Mouse (Mus musculus): Measurements from ENCODE around the gene Fhdc1. TPM values are rescaled to one million over a fixed set of nuclear protein-coding genes. Genes with fewer than 3 reads are reported as not detected.

Gene Fhdc1
- 11.1 and 13.6 TPM in 2 replicates for polyA plus RNA-seq (2015; fragmentation: Nextera tagmentation; extraction: Ambion mirVana)

- under 1% methylated on average over 81 of the region's 82 CpGs for WGBS
- Histone ChIP-seq H3K9ac (peak within 1 kb of the TSS; percentile 47), H3K9me3 (no peaks in the 10 kb centered on the region), H3K4me3 (replicated peaks) (peak within 1 kb of the TSS; percentile 59), H3K4me2 (peak within 1 kb of the TSS; percentile 92), H3K4me1 (peaks cover 19% of the 10 kb centered on the region; the same call in 1 of the 2 replicates), H3K36me3 (no peaks in the 10 kb centered on the region), H3K27ac (peak within 1 kb of the TSS; percentile 84), H3K27me3 (replicated peaks) (peaks cover 2% of the 10 kb centered on the region; the same call in 1 of the 2 replicates)
- ATAC-seq (ENCODE audit: insufficient read depth, low FRiP score, low read depth): peak; percentile 82
Measured at GRCm38 (mm10) chr3:84480006-84480897, at the start of gene Fhdc1. Gene Fhdc1, minus strand, starts transcription at chr3:84480429.

DNA sequence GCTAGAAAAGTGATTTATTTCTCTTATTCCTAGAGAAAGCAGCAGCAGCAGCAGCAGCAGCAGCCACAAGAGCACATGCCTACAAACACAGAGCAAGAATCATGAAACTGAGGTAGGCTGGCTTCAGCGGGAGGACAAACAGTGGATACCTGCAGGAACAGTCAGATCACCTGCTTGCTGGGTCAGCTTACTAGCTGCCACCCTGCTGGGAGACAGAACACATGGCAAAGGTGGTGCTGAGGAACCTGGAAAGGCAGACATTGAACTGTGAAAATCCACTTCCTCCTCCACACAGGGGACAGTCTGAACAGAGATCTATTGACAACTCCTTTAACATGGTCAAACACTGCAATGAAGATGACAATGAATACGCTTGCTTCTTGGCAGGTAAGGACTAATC is 48.8 kb upstream of the Fhdc1 start:
- no peak overlapping the region for H3K9ac ChIP-seq
- WGBS: 79% methylated on average over 2 of the region's 2 CpGs
- ATAC-seq (ENCODE audit: insufficient read depth, low FRiP score, low read depth): no peak
- H3K9me3 ChIP-seq: no peaks in the 10 kb centered on the region
- no peak overlapping the region for H3K4me2 ChIP-seq
- no peaks in the 10 kb centered on the region for H3K27me3 ChIP-seq (replicated peaks)
- no peak overlapping the region for H3K4me3 ChIP-seq (replicated peaks)
- 0 out of 2 replicates have a peak, but pooled peaks cover 2% of the 10 kb centered on the region for H3K4me1 ChIP-seq
- H3K27ac ChIP-seq: no peak overlapping the region
- H3K36me3 ChIP-seq: no peaks in the 10 kb centered on the region

- 85% methylated on average over 1 of the region's 1 CpGs for WGBS
- ATAC-seq (ENCODE audit: insufficient read depth, low FRiP score, low read depth): no peak
- no peak overlapping the region for H3K4me2 ChIP-seq
- H3K36me3 ChIP-seq: no peaks in the 10 kb centered on the region
- H3K4me1 ChIP-seq: 0 out of 2 replicates have a peak, but pooled peaks cover 2% of the 10 kb centered on the region
- no peak overlapping the region for H3K4me3 ChIP-seq (replicated peaks)
- H3K27ac ChIP-seq: no peak overlapping the region
- no peak overlapping the region for H3K9ac ChIP-seq
- H3K9me3 ChIP-seq: no peaks in the 10 kb centered on the region
- H3K27me3 ChIP-seq (replicated peaks): no peaks in the 10 kb centered on the region
Measured at GRCm38 (mm10) chr3:84524952-84525351, 44.7 kb upstream of the Fhdc1 start.

DNA sequence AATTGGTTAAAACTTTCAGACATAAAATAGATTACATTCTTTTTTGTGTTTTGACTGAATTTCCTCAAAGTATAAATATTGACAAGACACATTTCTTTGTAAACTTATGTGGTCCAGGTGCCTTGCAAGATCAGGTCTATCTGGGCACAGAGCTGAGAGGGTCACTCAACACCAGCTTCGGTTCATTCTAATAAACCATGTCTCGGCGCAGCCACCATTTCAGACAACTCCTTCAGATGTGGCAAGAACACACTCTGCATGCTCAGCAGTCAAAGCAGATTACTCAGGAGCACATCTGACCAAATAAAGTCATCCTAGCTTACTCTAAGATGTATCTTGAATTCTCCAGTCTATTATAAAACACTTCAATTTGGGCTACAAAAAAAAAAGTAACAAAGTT is 35.9 kb upstream of the Fhdc1 start:
- Histone ChIP-seq H3K4me2 (no peak overlapping the region), H3K9me3 (no peaks in the 10 kb centered on the region), H3K4me1 (no peaks in the 10 kb centered on the region), H3K9ac (no peak overlapping the region), H3K36me3 (no peaks in the 10 kb centered on the region), H3K27me3 (replicated peaks) (no peaks in the 10 kb centered on the region), H3K27ac (no peak overlapping the region), H3K4me3 (replicated peaks) (no peak overlapping the region)
- WGBS: 67% methylated on average over 3 of the region's 3 CpGs
- ATAC-seq (ENCODE audit: insufficient read depth, low FRiP score, low read depth): no peak

DNA sequence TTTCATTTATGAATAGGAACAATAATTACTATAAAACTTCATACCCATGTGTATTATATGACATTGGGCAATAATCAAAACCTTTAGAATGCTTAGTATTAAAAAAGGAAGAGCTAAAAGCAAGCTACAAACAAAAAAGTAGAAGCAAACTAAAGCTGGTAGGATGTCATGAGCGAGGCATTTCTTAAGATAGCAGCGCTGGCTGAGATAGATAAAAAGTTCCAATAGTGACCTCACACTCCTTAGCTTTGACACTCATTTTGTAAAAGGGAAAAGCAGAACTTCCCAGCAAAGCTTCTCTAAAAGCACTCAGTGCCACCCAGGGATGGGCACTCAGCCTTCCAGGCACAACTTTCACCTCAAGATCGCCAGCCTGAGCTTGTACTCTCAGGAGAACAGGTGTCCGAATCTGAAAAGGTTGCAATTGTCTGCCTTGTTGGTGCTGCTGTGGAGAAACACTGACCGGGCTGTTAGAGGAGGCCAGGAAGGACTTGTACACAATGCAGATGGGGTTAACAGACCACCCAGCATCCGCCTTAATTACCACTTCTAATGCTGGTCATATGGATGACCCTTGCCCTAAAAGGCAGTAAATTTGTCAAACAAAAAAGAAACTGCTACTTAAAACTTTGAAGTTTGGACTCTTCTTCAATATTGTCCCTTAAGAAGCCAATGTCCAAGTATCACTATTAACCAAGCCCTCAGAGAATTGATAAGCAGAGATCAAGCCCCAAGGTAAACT is 32.7 kb upstream of the Fhdc1 start:
- no peak overlapping the region for H3K27ac ChIP-seq
- ATAC-seq (ENCODE audit: insufficient read depth, low FRiP score, low read depth): no peak

GRCm38 (mm10) chr3:84505193-84505592 is 25.0 kb upstream of the Fhdc1 start:
- Histone ChIP-seq H3K9ac (no peak overlapping the region), H3K9me3 (no peaks in the 10 kb centered on the region), H3K4me3 (replicated peaks) (no peak overlapping the region), H3K4me2 (no peak overlapping the region), H3K27me3 (replicated peaks) (no peaks in the 10 kb centered on the region), H3K36me3 (peaks cover 4% of the 10 kb centered on the region; the same call in 1 of the 2 replicates), H3K27ac (no peak overlapping the region), H3K4me1 (peaks cover 5% of the 10 kb centered on the region; the same call in 1 of the 2 replicates)
- WGBS: 75% methylated on average over 4 of the region's 4 CpGs
- no peak for ATAC-seq (ENCODE audit: insufficient read depth, low FRiP score, low read depth)

More for the DNA sequence above, 32.7 kb upstream of the Fhdc1 start:
- 60% methylated on average over 6 of the region's 6 CpGs for WGBS
- Histone ChIP-seq H3K36me3 (no peaks in the 10 kb centered on the region), H3K9me3 (no peaks in the 10 kb centered on the region), H3K4me3 (replicated peaks) (no peak overlapping the region), H3K4me2 (no peak overlapping the region), H3K27me3 (replicated peaks) (no peaks in the 10 kb centered on the region), H3K4me1 (no peaks in the 10 kb centered on the region), H3K9ac (no peak overlapping the region)

- Histone ChIP-seq H3K27ac (no peak overlapping the region), H3K4me1 (peaks cover 5% of the 10 kb centered on the region; the same call in 1 of the 2 replicates), H3K4me3 (replicated peaks) (no peak overlapping the region), H3K9me3 (no peaks in the 10 kb centered on the region), H3K9ac (no peak overlapping the region), H3K36me3 (peaks cover 4% of the 10 kb centered on the region; the same call in 1 of the 2 replicates), H3K27me3 (replicated peaks) (no peaks in the 10 kb centered on the region), H3K4me2 (no peak overlapping the region)
- 89% methylated on average over 8 of the region's 8 CpGs for WGBS
- no peak for ATAC-seq (ENCODE audit: insufficient read depth, low FRiP score, low read depth)
Measured at GRCm38 (mm10) chr3:84504291-84504690, 24.1 kb upstream of the Fhdc1 start.

DNA sequence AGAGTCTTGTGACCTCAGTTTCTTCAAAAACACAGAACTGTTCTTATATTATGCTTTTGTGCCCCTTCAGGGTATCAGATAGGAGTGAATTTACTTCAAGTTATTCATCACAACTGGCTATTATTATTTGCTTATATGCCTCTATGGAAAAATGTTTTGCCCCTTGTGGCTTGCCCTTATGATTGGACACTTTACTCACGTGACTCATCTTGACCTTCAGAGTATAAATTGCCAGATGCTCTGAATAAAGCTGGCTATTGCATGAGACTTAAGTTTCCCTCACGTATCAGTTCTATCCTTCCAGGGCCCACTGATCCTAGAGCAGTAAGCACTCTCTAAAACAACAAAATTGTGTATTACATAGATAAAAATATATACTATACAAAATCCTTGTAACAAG is 21.9 kb upstream of the Fhdc1 start:
- Histone ChIP-seq H3K4me3 (replicated peaks) (no peak overlapping the region), H3K27ac (no peak overlapping the region), H3K4me1 (peaks cover 5% of the 10 kb centered on the region; the same call in 1 of the 2 replicates), H3K4me2 (no peak overlapping the region), H3K9ac (no peak overlapping the region), H3K36me3 (peaks cover 6% of the 10 kb centered on the region; the same call in 1 of the 2 replicates), H3K9me3 (no peaks in the 10 kb centered on the region), H3K27me3 (replicated peaks) (no peaks in the 10 kb centered on the region)
- no peak for ATAC-seq (ENCODE audit: insufficient read depth, low FRiP score, low read depth)
- WGBS: 82% methylated on average over 2 of the region's 2 CpGs

DNA sequence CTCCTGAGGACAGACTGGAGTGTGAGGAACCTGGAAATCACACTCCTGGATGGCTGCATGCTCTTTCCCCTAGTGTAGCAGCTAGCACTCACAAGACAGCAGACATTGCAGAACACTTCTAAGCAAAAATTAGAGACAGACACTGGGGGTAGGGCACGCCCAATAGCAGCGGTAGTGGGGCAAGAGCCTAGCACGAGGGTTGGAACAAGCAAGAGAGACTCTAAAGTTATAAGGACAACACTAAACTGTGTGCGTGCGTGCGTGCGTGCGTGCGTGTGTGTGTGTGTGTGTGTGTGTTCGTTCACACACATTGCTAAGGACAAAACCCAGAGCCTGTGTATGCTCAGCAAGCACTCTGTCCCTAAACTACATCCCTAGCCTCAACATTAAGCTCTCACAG is 20.3 kb upstream of the Fhdc1 start:
- Histone ChIP-seq H3K9me3 (no peaks in the 10 kb centered on the region), H3K4me1 (peaks cover 5% of the 10 kb centered on the region; the same call in 1 of the 2 replicates), H3K4me3 (replicated peaks) (no peak overlapping the region), H3K9ac (no peak overlapping the region), H3K4me2 (no peak overlapping the region), H3K27ac (no peak overlapping the region), H3K36me3 (peaks cover 8% of the 10 kb centered on the region; the same call in 1 of the 2 replicates), H3K27me3 (replicated peaks) (no peaks in the 10 kb centered on the region)
- WGBS: 87% methylated on average over 10 of the region's 10 CpGs
- no peak for ATAC-seq (ENCODE audit: insufficient read depth, low FRiP score, low read depth)

DNA sequence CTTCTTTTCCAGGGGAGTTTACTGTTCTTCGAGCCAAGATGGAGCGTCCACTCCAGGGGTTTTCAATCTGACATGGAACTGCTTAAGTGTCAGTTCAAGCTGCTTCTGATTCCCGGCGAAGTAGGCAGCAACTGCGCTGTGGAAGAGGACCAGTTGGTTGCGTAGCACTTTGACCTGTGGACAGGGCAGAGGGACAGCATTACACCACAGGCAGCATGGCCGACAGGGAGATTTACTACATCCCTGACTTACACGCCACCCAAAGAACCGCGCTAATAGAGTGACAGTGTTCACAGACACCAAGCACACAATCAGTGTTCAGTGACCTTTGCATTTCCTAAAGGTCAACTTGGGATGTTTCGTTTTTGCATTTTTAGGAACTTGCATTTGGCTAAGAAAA is 17.5 kb upstream of the Fhdc1 start:
- Histone ChIP-seq H3K9ac (no peak overlapping the region), H3K4me1 (no peaks in the 10 kb centered on the region), H3K27me3 (replicated peaks) (no peaks in the 10 kb centered on the region), H3K9me3 (no peaks in the 10 kb centered on the region), H3K36me3 (0 out of 2 replicates have a peak, but pooled peaks cover 12% of the 10 kb centered on the region), H3K4me3 (replicated peaks) (no peak overlapping the region), H3K4me2 (no peak overlapping the region), H3K27ac (no peak overlapping the region)
- ATAC-seq (ENCODE audit: insufficient read depth, low FRiP score, low read depth): no peak
- 86% methylated on average over 11 of the region's 11 CpGs for WGBS

- Histone ChIP-seq H3K36me3 (0 out of 2 replicates have a peak, but pooled peaks cover 11% of the 10 kb centered on the region), H3K27me3 (replicated peaks) (no peaks in the 10 kb centered on the region), H3K9ac (no peak overlapping the region), H3K4me2 (no peak overlapping the region), H3K9me3 (no peaks in the 10 kb centered on the region), H3K4me1 (no peaks in the 10 kb centered on the region), H3K27ac (no peak overlapping the region), H3K4me3 (replicated peaks) (no peak overlapping the region)
- WGBS: 82% methylated on average over 8 of the region's 8 CpGs
- no peak for ATAC-seq (ENCODE audit: insufficient read depth, low FRiP score, low read depth)
Measured at GRCm38 (mm10) chr3:84492657-84493056, 12.4 kb upstream of the Fhdc1 start.

DNA sequence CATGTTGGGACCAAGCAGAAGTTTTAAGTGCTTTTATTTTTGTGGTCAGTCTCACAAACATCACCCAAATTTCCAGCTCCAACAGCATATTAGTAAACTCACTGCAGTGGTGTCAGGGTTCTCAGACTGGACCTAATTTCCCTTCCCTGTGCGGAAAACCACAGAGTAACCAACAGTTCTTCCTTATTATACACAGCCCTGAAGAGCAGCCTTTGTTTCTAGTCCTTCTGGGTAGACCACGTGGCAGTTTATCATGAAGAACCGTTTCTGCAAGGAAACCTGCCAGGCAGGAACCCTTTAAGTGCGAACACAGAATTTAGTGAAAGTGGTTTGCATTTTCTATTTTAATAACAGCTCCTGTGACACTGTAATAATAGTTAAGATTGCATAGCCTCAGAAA is 11.9 kb upstream of the Fhdc1 start:
- Histone ChIP-seq H3K36me3 (0 out of 2 replicates have a peak, but pooled peaks cover 11% of the 10 kb centered on the region), H3K27ac (no peak overlapping the region), H3K27me3 (replicated peaks) (no peaks in the 10 kb centered on the region), H3K9ac (no peak overlapping the region), H3K4me1 (no peaks in the 10 kb centered on the region), H3K9me3 (no peaks in the 10 kb centered on the region), H3K4me3 (replicated peaks) (no peak overlapping the region), H3K4me2 (no peak overlapping the region)
- WGBS: 64% methylated on average over 4 of the region's 4 CpGs
- ATAC-seq (ENCODE audit: insufficient read depth, low FRiP score, low read depth): no peak

All from stomach, embryonic 15.5 days (tissue).